Mouse (Mus musculus) neutrophil, adult 5-6 weeks (primary cell): ENCODE results near the gene Lingo1. TPM values are rescaled to one million over a fixed set of nuclear protein-coding genes. Genes with fewer than 3 reads are reported as not detected.

Experiments
- ATAC-seq: fragments of 151-379, 151-347 bp; 2 replicates; pipeline ENCODE4 v1.8.0; 2017; ENCODE audit warnings: mild to moderate bottlenecking, moderate TSS enrichment; ENCODE audit not compliant: insufficient number of reproducible peaks, poor library complexity, low FRiP score, severe bottlenecking; ENCODE audit errors: extremely low read depth
- total RNA-seq: library from RNA; stranded (forward); fragments of 200-1000 nt; gene quantifications from 2 replicates; pipeline ENCODE4 v1.2.3, GENCODE M21; 2017

Lingo1 gene
- not detected in 2 replicates for total RNA-seq

GRCm38 (mm10) chr9:56795721-56796655, at the start of gene Lingo1:
Gene Lingo1, minus strand, starts transcription at chr9:56796468.
- no peak for ATAC-seq

GRCm38 (mm10) chr9:56844644-56845043, 48.4 kb upstream of the Lingo1 start:
- no peak for ATAC-seq

- ATAC-seq: no peak
Observed at GRCm38 (mm10) chr9:56843679-56844188, 47.5 kb upstream of the Lingo1 start.

DNA sequence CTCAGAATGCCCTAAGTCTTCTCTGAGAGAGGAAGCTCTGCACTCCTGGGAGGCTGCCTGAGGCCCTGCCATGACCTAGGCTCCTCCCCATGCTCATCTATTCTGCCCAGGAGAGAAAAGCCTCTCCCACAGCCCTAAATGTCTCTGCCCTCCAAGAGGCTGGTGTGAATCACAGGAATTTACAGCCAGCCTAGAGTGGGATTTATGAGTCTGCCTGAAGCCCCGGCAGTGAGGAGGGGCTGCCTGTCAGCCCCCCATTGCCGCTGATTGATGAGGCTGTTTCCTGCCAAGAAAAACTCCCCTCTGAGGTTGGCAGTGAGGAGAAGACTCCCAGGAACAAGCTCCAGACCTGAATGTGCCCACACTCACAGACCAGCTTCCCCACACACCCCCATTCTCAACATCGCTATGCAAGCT, 46.0 kb upstream of the Lingo1 start:
- ATAC-seq: no peak

DNA sequence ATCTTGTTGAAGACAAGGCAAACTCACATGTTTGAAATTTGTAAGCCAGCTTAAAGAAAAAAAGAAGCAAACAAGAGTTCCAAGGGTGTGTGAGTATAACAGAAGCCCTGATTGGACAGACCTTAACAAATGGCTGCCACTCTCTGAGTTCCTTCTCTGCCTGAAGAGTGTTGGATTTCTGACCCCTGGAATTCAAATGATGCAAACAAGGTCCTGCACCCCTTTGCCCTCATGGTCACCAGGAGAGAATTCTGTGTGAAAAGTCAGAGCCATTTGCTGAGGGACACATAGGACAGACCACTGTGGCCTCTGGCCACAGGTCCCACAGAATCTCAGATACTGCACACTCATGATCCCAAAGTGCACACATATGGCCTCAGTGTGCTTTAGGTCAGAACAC, 45.6 kb upstream of the Lingo1 start:
- ATAC-seq: no peak

DNA sequence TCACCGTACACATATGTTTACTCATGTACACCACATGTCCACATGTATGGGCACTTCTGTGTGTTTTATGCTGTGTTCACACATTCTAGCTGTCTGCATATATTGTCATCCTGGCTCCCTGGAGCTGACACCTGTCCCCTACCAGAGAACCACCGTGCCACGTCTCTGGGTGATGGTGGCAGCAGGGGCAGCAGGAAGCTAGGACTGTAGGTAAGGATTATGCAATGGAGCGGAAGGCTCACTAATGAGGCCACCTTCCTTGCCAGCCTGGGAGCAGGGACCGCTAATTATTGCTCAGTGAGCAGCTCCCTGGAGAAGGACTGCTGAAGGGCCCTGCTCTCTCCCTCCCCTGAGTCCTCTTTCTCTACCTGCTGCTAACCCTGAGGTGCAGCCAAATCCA, 44.5 kb upstream of the Lingo1 start:
- no peak for ATAC-seq

DNA sequence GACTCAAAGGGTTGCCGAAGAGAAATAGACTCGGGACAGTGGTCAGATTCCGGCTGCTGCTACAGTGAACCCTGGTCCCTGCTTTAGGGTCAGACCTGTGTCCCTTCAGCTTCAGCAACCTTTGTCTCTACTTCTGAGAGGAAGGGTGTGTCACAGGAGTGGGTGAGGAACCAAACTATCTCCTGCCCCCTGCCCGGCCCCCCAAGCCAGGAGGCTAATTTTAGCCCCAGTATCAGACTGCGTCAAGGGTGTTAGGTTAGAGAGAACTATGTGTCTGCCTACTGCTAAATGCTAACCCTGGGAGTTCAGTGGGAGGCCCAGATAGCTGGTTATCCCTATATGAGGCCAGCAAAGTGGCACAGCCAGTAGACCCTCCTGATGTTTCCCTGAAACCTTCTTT, 38.9 kb upstream of the Lingo1 start:
- no peak for ATAC-seq

DNA sequence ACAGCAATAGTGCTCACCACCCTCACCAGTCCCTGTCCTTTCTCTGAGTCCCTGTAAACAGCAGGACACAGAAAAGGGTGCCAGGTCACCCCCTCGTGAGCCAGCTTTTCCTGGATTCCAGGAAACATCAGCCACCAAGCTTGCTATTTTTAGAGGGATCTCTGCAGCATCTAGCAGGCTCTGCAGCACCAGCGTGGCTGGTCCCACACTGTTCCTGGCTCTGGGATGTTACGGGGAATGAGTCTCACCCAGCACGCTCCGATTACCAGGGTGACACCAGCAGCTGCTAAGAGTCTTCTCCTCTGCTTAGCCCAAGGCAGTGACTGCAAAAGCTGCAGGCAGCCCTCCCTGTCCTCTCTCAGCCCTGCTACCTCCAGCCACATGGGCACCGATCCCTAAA, 36.6 kb upstream of the Lingo1 start:
- no peak for ATAC-seq

GRCm38 (mm10) chr9:56831904-56832303, 35.6 kb upstream of the Lingo1 start:
- ATAC-seq: no peak

- no peak for ATAC-seq
Observed at GRCm38 (mm10) chr9:56830162-56830561, 33.9 kb upstream of the Lingo1 start.

DNA sequence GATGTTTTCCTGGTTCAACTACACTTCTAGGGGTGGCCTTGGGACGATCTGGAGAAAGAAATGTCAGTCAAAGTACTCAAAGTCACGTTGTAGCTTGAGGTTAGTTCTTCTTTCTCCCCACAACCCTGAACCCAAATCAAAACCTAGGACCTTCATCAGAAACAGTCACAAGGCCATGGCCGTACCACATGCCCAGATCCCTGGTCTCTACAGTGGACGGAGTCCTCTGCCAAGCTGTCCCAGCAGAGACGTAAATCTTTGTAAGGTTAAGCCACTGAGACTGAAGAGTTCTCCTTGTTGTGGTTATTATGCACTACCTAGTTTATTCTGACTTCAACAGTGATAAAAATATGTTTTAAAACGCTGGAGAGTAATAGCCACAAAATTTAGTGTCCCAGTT, 32.6 kb upstream of the Lingo1 start:
- ATAC-seq: no peak

- ATAC-seq: no peak
Observed at GRCm38 (mm10) chr9:56828146-56828545, 31.9 kb upstream of the Lingo1 start.

DNA sequence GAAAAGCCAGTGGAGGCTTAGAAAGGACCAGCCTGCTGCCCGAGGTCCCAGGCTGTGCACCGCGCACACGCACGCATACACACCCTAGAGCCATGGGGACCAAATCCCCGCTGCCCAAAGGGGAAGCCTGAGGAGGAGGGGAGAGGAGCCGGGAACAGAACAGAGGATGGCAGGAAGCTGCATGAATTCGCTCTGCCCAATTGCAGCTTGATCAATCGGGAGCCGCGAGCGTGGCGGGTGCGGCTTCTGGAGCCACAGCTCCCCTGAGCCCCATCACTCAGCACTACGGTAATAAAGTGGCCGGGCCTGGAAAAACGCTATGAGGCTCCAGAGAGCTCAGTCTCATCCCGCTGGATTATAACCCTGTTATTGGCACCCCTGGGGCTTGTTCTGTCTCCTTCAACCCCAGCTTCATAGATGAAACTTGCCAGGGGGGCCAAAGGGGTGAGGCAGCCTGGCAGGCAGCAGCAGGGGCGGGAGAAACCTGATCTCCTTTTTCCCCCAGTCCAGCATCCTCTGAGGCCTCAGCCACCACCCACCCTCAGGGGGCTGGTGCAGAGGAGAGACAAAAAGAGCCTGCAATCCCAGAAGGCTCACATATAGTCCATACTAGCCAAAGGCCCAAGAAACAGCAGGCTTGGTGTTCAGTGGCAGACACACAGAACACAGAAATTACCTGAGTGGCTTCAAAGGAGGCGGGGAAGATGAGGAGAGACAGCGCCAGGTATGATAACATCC, 29.4 kb upstream of the Lingo1 start:
- no peak for ATAC-seq

DNA sequence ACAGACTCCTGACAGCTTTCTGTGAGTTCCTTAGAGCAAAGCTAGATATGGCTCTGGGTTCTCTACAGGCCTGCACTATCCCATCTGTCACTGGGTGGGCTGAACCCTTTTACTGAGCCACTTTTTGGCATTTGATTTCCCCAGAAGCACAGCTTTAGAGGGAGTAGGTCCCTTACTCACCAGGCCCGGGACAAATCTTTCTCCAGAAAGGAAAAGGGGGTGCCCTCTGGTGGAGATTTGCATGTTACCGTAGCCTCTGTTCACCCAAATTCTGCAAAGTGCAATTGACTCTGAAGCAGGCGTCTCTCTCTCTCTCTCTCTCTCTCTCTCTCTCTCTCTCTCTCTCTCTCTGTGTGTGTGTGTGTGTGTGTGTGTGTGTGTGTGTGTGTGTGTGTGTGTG, 28.6 kb upstream of the Lingo1 start:
- no peak for ATAC-seq

GRCm38 (mm10) chr9:56810916-56811315, 14.6 kb upstream of the Lingo1 start:
- no peak for ATAC-seq

- ATAC-seq: no peak
Observed at GRCm38 (mm10) chr9:56807990-56808389, 11.7 kb upstream of the Lingo1 start.

DNA sequence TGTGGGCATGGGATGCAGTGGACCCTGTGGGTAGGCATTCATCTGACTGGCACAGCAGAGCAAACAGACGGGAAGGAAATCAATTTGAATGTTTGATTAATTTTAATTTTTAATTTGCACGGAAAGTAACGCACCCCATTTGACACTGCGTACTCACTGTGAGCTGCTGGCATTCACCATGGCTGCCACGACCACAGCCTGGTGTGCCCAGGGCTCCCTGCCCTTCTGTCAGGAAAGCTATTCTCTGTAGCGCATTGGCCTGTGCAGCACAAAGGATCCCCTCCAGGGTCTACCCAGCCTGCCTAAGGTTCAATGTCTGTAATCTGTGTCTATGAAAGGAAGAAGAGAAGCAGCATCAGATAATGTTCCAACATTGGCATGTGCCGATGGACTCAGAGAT, 6.9 kb upstream of the Lingo1 start:
- no peak for ATAC-seq

DNA sequence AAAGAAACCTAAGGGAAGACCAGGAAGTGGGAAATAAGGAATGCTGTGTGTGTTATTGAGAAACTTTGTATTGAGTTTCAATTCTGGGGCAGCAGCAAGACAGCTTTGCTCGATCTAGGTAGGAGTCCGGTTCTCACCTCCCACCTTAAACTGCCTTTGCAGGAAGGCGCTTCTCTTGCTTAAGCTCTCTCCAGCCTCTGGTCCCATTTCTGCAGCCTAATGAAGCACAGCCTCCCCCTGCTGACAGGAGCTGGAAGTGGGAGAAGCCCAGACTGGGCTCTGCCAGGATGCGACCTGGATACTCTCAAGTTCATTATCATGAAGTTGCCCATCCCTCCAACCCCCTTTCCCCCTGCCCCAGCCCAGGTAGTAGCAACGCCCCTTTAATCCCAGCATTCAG, 1.6 kb upstream of the Lingo1 start:
- no peak for ATAC-seq

DNA sequence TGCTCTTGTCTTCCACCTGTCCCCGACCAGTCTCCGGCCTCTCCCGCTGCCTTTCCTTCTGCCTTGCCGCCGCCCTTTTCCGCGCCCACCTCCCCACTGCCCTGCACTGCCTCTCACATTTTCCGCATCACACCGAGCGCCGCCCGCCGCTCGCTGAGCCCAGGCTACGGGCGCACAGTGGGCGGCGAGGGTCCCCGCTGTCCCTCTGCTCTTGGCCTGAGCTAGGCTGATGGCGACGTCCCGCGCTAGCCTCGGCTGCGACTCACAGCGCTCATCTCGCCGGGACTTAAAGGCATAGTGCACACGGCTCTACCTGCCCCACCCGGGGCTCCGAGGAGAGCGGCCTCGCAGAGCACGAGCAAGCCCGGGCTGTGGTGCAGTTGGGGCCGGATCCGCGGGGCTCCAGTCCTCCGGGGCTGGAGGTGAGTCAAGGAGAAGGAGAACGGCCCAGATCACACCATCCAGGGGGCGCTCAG, 426 bp upstream of the Lingo1 start:
- ATAC-seq: no peak
